Comparison of ENCODE assay signal across 19 mouse cellular contexts in genomic region chr3:139108176-139108575, GRCm38 (mm10). TPM values are rescaled to one million over a fixed set of nuclear protein-coding genes. Genes with fewer than 3 reads are reported as not detected.
DNase-seq lines count a peak whose midpoint lies in the region; ATAC-seq and TF ChIP-seq lines count a peak whose summit lies in the region.
"Had no signal": no experiment of that assay in that cellular context is flagged by ENCODE, and none has a peak within 500 bp of the region (broad histone marks: within the 10 kb centered on the region; RNA-seq: fewer than 3 reads in every experiment).

No protein-coding gene starts in this region.

- in situ Hi-C loops in Patski (cut with MboI; ENCODE audit: low pct_unique_long_range_greater_than_20kb) = no loop called here

- no peak overlapping the region for H3K4me2 ChIP-seq in limb, embryonic 14.5 days (replicated peaks; ENCODE audit: low read depth, low read length, severe bottlenecking)
- H3K4me2 ChIP-seq: heart, embryonic 15.5 days; hindbrain, embryonic 14.5 days; limb, embryonic 13.5 days; neural tube, embryonic 13.5 days had no signal

- no peaks in the 10 kb centered on the region for H3K36me3 ChIP-seq in limb, embryonic 14.5 days (ENCODE audit: control insufficient read depth, insufficient read depth, low read length)
- no peaks in the 10 kb centered on the region for H3K36me3 ChIP-seq in limb, embryonic 10.5 days
- H3K36me3 ChIP-seq: heart, embryonic 15.5 days; limb, embryonic 13.5 days; neural tube, embryonic 13.5 days had no signal

- no peak overlapping the region for H3K4me3 ChIP-seq in limb, embryonic 14.5 days (replicated peaks; ENCODE audit: low read length)
- no peak overlapping the region for H3K4me3 ChIP-seq in limb, embryonic 10.5 days
- H3K4me3 ChIP-seq: erythroblast, embryonic 14.5 days; heart, embryonic 15.5 days; limb, embryonic 13.5 days; neural tube, embryonic 13.5 days had no signal

- H3K9ac ChIP-seq in limb, embryonic 14.5 days (ENCODE audit: low read depth, low read length, severe bottlenecking) = no peak overlapping the region
- H3K9ac ChIP-seq: heart, embryonic 15.5 days; hindbrain, embryonic 14.5 days; limb, embryonic 13.5 days; neural tube, embryonic 13.5 days had no signal

- CTCF ChIA-PET in Patski (lab: Charles Lee) = interaction anchor here (1.1 to 1.8 kb wide), 2 partner anchors 17 to 25 kb away, joined by 3 to 4 read pairs; no protein-coding TSS in a partner anchor

- H3K9me3 ChIP-seq in limb, embryonic 14.5 days (ENCODE audit: control insufficient read depth, low read length) = no peaks in the 10 kb centered on the region
- H3K9me3 ChIP-seq in limb, embryonic 10.5 days (replicated peaks) = no peaks in the 10 kb centered on the region
- H3K9me3 ChIP-seq: heart, embryonic 15.5 days; limb, embryonic 13.5 days; neural tube, embryonic 13.5 days had no signal

- POLR2A ChIA-PET in Patski (lab: Charles Lee) = interaction anchor here (0.7 kb wide), 1 partner anchor 97 kb away, joined by 3 read pairs; no protein-coding TSS in a partner anchor

- 80% methylated on average over 5 of the region's 5 CpGs for WGBS in limb, embryonic 14.5 days
- WGBS in limb, embryonic 10.5 days = 96% methylated on average over 5 of the region's 5 CpGs

- H3K27ac ChIP-seq in limb, embryonic 14.5 days (replicated peaks; ENCODE audit: low read depth, low read length) = no peak overlapping the region
- no peak overlapping the region for H3K27ac ChIP-seq in limb, embryonic 10.5 days
- H3K27ac ChIP-seq: heart, embryonic 15.5 days; hindbrain, embryonic 14.5 days; limb, embryonic 13.5 days; neural tube, embryonic 13.5 days had no signal

- TF ChIP-seq POLR2A in limb, embryonic 14.5 days (IDR thresholded peaks at IDR 0.05; ENCODE audit: borderline replicate concordance, extremely low read depth, insufficient read depth, insufficient read length) = no peak

- TF ChIP-seq CTCF in Patski (IDR thresholded peaks at IDR 0.05) = peak; percentile 7

- H3K4me1 ChIP-seq in limb, embryonic 14.5 days (ENCODE audit: control insufficient read depth, insufficient read depth, low read length) = no peaks in the 10 kb centered on the region
- H3K4me1 ChIP-seq in limb, embryonic 10.5 days = peaks cover 5% of the 10 kb centered on the region
- H3K4me1 ChIP-seq: limb, embryonic 13.5 days; neural tube, embryonic 13.5 days had no signal

- ATAC-seq in frontal cortex, adult (ENCODE audit: low TSS enrichment) = peak; percentile 89
- ATAC-seq in limb, embryonic 14.5 days (ENCODE audit: low FRiP score, low read depth) = peak; percentile 76
- ATAC-seq in Patski = peak; percentile 98
- ATAC-seq: intestine, embryonic 16.5 days had no signal

- no peaks in the 10 kb centered on the region for H3K27me3 ChIP-seq in limb, embryonic 14.5 days (ENCODE audit: control insufficient read depth, insufficient read depth, low read length)
- H3K27me3 ChIP-seq in limb, embryonic 10.5 days (ENCODE audit: low read depth, poor library complexity, severe bottlenecking) = no peaks in the 10 kb centered on the region
- H3K27me3 ChIP-seq in Patski = no peaks in the 10 kb centered on the region
- H3K27me3 ChIP-seq: heart, embryonic 15.5 days; limb, embryonic 13.5 days; neural tube, embryonic 13.5 days had no signal

- DNase-seq in frontal cortex, postnatal 10 days (ENCODE audit: low spot score in 2 of 2) = no peak
- DNase-seq in limb, embryonic 14.5 days (ENCODE audit: low spot score) = peak; percentile 22
- no peak for DNase-seq in limb, embryonic 10.5 days (ENCODE audit: low spot score)
- peak; percentile 96 for DNase-seq in Patski (ENCODE audit: low read depth, low spot score)
- peak; percentile 27 for DNase-seq in right cerebral cortex, postnatal 25 days
- DNase-seq in cerebellum, postnatal 14 days = no peak
- no peak for DNase-seq in adrenal gland, postnatal 36 days
- DNase-seq: adrenal gland, adult 2 months; cerebellum, adult 2 months; kidney, postnatal 14 days; layer of hippocampus, adult 9-11 months; thymus, postnatal 36 days had no signal

RNA-seq across cellular contexts. Expression of gene Rap1gds1, which starts 33.2 kb away (rescaled TPM):
- polyA plus RNA-seq in limb, embryonic 14.5 days (2012; rRNA removed) = 31.7 and 32.2 TPM in 2 replicates
- polyA plus RNA-seq in limb, embryonic 14.5 days (2014; fragmentation: Nextera tagmentation; extraction: Ambion mirVana) = 48.7 and 50.9 TPM in 2 replicates
- 52.8 and 54.4 TPM in 2 replicates for polyA plus RNA-seq in limb, embryonic 10.5 days (2016; fragmentation: Nextera tagmentation; extraction: Ambion mirVana)
- 82.1 TPM for polyA plus RNA-seq in Patski (2021)
- total RNA-seq in adrenal gland, postnatal 36 days (2021) = 10 to 100 TPM; 55.5 to 56.9 TPM

Comparison
In these comparisons a context has a peak if more than half of its experiments do, and no peak if none do; other contexts are left out.
1. DNase-seq: peak in limb, embryonic 14.5 days (single experiment), Patski (single experiment) and right cerebral cortex, postnatal 25 days (single experiment); none in frontal cortex, postnatal 10 days (0 of 2), limb, embryonic 10.5 days (single experiment), cerebellum, postnatal 14 days (0 of 2) and adrenal gland, postnatal 36 days (0 of 2).
2. Peak in every context shown above with its lines, with median percentiles within 50 percentile points of each other: ATAC-seq.